Mouse (Mus musculus): ENCODE data around the gene Arap1.

Arap1 gene

DNA sequence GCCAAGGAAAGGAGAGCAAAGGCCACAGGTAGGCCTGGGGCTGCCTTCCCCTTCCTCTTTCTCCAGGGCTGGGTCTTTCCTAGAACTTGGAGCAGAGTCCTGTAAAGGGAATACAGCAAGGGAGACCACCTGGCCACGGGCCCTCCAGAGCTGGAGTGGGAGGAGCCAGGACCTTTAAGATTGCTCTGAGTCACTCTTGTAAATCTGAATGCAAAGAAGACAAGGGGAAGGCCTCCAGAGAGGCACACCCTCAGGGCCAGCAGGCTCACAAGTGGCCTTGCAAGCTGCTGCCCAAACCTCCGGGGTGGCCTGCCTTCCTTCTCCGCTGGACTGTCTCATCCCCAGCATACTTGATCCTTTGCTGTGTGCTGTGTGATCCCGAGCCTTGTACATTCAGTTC, 13.9 kb downstream of the Arap1 start:
- in situ Hi-C loops (cut with MboI, MseI) = no loop called here

DNA sequence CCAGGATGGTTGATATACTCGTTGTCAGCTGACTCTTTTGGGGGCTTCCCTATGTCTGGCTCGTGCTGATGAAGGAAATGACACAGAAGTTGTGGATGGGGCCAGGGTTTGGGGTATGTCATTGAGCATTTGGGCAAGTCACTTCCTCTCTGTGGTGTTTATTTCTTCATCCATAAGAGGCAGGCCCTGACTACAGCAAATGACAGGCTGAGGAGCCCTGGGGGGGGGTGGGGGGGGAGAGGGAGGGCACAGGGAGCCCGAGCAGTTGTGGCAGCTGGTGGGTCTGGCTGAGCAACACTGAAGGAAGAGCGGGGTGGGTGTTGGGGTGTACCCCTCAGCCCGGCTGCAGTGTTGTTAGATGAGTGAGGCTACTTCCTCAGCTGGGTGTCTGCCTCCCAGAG, 14.9 kb downstream of the Arap1 start:
- in situ Hi-C loops (cut with MboI, MseI) = no loop called here

DNA sequence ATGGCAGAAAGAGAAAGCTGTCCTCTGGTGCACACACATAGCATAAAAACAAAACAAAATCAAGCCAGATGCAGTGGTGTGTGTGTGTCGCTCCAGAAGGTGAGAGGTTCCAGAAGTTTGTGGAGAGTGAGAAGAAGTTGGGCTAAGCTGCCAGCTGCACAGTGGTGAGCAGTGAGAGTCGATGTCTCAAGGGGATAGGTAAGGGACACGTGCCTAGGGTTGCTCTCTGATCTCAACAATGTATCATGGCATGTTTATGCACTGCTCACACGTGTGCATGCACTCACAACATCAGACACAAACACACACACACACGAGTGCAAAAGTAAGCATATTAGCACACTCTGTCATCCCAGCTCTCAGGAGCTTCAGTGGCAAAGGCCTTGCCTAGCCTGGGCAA, 16.0 kb downstream of the Arap1 start:
- in situ Hi-C loops (cut with MboI, MseI) = no loop called here

DNA sequence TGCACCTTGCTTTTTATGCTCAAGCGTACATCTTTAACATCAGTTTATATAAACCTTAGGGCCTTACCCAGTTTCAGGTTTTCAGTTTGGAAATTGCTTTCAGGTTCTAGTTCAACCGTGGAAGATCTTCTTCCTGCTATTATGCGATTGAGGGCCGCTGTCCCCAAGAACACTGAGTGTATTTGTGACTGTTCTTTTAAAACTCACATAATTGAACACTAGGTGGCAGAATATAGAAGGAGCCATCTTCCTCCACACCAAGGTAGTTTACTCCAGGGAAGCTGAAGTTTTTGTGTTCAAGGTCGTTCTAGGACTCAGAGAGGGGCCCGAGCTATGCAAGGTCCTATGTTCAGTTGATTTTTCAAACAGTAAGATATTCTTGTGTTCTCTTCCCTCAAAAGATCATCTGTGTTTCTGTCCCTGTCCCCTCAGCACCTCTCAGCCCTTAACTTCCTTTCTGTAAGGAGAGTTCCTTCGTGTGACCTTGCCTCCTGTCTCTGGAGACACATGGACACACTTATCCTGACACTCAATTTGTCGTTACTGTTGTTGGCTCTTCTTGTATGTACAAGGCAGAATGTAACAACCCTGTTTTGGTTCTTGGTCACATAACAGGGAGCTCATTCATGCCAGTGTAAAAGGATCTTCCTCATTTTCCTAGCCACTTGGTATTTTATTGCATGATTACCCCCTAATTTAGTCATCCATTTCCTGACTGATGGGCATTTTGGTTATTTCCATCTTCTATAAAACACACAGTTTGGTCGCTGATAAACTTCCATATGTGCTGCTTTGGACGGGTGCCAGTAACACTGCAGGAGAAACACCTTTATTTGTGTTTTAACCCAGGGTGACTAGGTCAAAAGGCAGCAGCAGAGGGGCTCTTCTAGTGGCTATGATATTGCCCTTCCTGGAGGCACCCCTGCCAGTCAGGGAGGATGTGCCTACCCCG, 20.3 kb downstream of the Arap1 start:
- in situ Hi-C loops (cut with MboI, MseI) = no loop called here

DNA sequence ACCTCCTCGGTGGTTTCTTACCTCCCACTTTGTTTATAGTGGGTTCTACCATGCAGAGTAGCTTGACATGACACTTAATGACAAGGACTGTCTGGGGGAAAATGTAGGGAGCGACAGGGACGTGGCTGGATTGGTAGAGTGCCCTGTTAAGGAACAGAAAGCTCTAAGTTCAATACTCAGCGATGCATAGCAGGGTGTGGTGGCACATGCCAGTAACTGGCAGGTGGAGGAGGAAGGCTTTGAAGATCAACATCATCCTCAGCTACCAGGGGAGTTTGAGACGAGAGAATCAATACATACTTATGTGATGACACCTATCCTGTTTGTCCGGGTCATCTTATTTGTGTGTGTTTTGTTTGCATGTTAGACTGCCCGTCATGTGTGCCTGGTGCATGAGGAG, 21.8 kb downstream of the Arap1 start:
- in situ Hi-C loops (cut with MboI, MseI) = loop anchor here (5.0 kb wide), 1 partner anchor 52 kb away; the partner anchor contains the start of gene Stard10

DNA sequence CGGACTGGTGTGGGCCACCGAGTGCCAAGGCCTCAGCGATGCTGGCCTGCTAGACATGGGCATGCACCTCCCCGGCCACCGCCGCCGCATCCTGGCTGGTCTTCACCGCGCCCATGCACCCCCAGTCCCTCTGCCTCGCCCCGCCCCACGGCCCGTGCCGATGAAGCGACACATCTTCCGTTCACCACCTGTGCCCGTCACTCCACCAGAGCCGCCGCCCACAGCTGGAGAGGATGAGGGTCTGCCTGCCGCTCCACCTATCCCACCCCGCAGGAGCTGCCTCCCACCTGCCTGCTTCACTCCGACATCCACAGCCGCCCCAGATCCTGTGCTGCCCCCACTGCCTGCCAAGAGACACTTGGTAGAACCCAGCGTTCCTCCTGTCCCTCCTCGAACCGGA, 25.2 kb downstream of the Arap1 start:
- in situ Hi-C loops (cut with MboI, MseI) = loop anchor here (5.0 kb wide), 1 partner anchor 56 kb away; the partner anchor contains the start of gene Stard10

DNA sequence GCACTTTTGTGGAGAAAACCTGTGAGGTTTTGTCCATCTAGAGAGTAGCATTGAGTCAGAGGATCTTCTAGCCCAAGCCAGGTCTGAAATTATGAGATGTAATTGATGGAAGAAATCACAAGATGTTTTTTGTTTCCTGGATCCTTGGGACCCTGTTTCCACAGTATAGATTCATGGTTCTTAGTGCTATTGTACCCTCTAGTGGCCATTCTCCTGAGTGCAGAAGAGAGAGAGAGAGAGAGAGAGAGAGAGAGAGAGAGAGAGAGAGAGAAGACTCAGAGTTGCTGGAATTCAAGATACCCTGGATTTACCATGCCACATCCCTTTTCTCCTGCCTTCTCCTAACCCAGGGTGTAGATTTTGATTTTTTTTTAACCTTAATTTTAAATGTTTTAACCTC, 26.3 kb downstream of the Arap1 start:
- in situ Hi-C loops (cut with MboI, MseI) = loop anchor here (5.0 kb wide), 1 partner anchor 57 kb away; the partner anchor contains the start of gene Stard10

DNA sequence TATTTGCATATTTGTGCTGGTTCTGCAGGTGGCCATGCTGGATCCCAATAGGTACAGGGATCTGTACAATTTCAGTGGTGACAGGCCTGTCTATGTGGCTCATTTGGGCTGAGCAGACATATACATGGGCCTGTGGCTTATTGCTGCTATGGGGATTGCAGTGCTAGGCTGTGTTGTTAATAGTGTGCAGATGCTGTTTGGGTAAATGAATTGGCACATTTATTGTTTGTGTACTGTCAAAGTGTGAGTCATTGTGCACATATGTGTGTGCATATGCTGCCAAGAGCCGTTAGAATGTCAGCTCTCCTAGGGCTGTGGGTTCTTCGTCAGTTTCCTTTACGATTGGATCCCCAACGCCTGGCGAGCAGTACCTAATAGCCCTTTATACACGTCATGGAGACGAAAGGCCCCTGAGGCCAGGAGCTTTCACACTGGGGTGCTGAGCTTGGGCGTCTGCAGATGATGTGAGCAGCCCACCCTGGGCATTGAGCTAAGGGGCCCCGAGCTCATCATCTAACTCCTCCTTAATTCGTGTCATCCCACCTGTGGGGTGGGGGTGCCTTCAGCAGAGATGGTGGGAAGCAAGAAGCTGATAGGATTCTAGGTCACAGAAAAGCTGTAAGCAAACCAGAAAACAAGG, 29.0 kb downstream of the Arap1 start:
- in situ Hi-C loops (cut with MboI, MseI) = no loop called here

DNA sequence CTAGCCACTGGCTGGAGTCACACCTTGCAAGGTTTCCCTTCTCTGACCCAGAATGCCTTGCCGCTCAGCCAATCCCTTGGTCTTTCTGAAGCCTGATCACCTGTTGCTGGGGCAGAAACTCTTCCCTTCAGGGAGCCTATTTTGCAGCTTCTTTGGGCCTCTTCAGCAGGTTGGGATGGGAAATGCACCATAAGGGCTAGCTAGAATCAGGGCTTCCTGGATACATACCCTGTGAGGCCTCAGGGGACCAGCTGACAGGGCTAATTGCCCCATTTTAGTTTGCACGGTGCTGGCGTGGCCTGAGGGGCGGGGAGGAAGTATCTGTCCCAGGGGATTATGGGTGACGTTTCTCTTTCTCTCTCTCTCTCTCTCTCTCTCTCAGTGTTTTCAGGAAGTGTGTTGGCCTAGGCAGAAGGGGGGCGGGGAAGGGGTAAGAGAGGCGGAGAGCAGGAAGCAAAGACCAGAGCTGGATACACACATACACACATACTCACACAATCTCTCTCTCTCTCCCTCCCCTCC, 29.9 kb downstream of the Arap1 start:
- in situ Hi-C loops (cut with MboI, MseI) = no loop called here

DNA sequence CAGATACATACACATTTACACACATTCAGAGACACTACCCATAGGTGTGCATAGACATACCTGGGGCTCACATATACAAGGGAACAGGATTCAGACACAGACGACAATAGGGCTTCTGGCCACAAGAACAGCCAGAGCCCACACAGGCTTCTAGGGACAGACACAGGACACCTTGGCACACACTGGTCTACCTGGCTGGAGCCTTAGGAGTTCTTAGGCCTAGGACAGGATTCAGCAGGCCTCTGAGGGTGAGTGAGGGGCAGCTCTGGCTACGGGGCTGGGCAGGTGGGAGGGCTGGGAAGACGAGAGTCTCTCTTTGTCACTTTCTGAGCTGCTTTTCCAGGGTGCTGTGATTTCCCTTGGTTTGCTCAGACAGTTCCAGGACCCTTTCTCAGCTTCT, 30.4 kb downstream of the Arap1 start:
- in situ Hi-C loops (cut with MboI, MseI) = no loop called here

DNA sequence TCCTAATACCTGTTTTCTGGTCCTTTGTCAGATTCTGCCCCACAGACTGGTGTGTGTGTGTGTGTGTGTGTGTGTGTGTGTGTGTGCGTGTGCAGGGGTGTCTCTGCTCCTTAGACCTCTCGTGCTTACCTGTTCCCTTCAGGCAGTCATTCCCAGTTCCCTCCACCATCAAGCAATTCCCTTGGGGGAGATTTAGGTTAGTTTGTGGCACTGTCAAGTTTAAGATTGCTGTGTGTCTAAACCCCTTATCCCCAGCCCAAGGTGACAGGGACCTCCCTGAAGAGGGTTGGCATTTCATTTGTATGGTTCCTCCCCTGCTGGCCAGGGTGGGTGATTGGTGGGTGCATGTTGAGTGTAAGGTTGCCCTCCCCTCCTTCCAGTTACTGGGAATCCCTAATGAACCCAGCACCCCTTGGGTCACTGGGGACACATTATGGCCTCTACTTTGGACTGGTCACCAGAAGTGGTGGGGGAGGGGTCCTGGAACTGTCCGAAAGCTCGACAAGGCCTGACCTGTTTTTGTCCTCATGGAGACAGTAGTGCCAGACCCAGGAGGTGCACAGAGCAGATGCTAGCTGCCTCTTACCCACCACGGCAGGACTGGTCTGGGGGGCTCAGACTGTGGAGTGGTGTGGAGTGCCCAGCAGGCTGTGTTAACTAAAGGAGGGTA, 31.1 kb downstream of the Arap1 start:
- in situ Hi-C loops (cut with MboI, MseI) = no loop called here

DNA sequence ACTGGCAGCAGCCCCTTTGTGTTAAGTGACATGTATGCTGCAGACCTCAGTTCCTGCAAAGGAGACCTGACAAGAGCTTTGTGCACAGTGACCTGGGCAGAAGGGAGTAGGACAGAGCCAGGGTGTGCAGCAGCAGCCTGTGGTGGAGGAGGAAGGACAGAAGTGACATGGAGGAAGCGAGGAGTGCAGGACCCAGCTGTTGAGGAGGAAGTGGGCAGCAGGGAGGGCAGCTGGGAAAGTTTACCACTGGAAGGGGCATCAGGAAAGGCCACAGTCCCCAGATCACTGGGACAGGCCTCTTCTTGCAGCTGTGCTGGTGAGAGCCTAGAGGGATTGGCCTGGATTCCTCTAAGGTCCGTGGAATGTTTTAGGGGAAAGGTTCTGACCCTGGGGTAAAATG, 31.9 kb downstream of the Arap1 start:
- in situ Hi-C loops (cut with MboI, MseI) = no loop called here

DNA sequence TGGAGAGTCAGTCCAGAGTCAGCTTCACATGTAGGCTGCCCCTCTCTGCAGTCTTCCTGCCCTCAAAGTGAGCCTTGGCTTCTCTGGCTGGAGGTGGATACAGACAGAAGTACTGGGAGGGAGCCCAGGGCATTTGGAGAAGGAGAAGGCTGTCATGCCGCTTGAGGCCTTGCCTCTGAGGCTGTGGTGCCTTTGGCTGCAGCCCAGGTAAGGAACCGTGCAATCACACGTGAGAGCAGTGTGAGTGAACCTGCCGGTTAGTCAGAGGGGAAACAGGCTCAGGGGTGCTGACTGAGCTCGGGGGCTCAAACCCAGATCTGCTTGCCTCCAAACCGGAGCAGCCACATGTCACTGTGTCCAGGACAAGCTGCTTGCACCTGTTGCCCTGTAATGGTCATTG, 33.6 kb downstream of the Arap1 start:
- in situ Hi-C loops (cut with MboI, MseI) = no loop called here

DNA sequence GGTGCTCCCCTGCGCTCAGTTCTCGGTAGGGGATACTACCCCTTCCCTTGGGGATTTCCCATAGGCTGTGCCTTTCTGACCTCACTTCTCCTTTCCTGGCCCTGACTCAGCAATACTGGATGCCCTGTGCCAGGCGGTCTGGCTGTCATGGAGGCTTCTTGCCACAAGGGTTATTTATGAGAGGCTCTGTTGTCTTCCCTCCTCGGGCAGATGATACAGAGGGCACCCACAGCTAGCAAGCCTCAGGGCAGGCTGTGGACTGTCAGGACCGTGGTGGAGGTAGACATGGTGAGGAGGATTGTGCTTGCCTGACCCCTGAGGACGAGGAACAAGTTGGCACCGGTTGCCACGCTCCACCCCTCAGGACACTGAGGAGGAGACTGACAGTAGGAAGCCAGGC, 34.5 kb downstream of the Arap1 start:
- in situ Hi-C loops (cut with MboI, MseI) = no loop called here

DNA sequence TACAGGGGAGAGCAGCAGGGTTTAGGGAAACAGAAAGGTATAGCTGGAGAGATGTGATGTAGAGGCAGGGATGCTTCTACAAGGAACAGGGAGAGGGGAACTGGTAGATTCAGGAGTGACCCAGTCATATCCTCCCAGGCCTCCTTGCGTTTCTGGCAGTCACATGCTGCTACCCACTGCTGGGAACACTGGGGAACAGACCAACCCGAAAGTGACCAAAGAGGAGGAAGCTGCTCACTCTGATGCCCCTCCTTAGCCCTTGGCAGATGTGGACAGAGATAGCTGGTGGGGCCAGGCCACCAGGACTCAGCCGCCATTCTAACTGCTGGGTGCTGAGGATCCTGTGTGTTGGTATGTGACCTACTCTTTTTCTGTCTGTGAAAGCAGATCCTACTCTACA, 35.9 kb downstream of the Arap1 start:
- in situ Hi-C loops (cut with MboI, MseI) = no loop called here

DNA sequence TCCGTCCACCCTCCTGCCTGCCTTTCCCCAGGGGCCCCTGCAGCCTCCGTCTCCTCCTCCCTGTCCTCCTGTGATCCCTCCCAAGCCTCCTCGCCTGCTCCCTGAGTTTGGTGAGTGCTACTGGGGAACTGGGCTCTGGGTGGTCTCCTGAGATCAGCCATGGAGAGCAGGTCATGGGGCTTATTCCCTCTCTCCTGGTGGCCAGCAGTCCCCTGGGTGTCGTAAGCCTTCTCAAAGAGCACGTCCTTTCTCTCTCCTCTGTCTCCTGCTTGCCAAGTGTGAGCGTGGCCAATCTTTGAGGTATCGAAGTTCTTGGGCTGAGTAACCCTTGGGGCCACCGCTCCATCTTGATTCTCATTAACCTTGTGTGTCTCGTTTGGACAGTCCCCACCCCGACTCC, 37.1 kb downstream of the Arap1 start:
- in situ Hi-C loops (cut with MboI, MseI) = no loop called here

DNA sequence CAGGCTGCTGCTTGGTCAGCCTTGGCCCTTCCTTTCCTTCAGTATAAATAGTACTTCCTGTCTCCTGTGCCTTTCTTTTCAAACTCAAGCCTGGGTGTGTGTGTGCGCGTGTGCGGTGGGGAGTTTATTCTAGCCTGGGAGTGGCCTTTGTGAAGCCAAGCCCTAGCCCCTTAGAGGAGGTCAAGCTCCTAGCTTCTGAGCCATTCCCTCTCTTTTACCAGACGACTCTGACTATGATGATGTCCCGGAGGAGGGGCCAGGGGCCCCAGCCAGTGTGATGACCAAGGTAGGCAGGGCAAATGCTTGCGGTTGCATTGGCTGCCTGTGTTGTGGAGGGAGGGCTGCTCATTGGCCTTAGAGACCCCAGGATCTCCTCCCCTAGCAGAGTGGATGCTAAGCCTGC, 37.5 kb downstream of the Arap1 start:
- in situ Hi-C loops (cut with MboI, MseI) = no loop called here

DNA sequence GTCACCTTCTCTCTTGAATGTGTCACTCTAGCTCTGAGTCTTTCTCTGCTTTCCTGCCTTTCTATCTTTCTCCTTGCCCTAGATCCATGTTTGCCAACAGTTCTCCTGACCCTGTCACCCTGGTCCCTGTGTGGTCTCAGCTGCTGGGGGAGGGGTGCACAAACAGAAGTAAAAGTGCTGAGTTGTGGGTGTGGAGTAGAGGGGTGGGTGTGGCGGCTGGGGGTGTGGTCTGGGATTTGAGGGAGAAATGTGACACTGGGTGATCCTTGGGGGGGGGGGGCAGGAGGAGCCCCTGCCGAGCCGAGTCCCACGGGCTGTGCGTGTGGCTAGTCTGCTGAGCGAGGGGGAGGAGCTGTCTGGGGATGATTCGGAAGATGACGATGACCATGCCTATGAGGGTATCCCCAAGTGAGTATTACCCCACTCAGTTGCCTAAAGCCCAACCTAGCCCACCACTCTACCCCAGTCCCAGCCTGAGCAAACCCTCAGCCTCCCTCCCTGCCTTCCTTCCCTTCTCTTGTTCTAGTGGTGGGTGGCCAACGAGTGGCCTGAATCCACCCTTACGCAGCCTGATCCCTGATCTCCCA, 38.1 kb downstream of the Arap1 start:
- in situ Hi-C loops (cut with MboI, MseI) = no loop called here

DNA sequence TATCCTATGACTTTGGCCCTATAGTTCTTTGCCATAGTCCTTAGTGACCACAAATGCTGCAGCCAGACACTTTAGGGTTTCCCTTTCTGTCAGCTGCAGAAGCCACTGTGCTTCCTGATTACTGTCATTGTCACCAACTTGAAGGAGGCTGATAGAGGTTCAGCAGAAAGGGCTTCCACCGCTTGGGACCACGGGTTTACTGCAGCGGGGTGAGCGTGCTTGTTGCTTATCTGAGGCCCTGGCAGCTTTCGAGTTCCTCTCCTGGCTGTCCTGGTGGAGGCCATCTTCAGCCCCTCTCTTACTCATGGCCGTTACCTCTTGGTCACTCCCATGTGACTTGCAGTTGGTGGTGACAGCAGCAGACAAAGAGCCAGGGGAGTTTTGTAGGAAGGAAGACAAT, 41.4 kb downstream of the Arap1 start:
- in situ Hi-C loops (cut with MboI, MseI) = no loop called here

DNA sequence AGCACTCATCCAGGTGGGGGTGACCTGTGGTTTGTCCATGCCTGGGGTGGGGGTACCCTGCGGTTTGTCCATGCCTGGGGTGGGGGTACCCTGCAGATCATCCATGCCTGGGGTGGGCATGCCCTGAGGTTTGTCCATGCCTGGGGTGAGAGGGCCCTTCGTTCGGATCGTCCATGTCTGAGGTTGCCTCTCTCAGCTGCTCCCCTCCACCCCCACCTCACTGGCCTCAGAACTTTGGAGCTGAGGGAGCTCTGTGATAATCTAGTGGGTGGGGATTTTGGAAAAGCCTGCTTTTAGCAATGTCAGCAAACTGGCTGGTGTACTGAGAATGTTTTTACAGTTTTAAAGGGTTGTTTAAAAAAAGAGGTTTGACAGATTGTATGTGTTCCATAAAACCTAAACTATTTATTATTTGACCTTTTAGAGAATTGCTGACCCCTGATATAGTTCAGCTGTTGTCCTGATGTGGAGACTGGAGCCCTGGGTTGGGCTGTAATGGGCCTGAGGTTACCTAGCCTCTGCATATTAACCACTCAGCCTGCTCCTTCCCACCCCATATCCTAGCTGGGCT, 44.1 kb downstream of the Arap1 start:
- in situ Hi-C loops (cut with MboI, MseI) = no loop called here

DNA sequence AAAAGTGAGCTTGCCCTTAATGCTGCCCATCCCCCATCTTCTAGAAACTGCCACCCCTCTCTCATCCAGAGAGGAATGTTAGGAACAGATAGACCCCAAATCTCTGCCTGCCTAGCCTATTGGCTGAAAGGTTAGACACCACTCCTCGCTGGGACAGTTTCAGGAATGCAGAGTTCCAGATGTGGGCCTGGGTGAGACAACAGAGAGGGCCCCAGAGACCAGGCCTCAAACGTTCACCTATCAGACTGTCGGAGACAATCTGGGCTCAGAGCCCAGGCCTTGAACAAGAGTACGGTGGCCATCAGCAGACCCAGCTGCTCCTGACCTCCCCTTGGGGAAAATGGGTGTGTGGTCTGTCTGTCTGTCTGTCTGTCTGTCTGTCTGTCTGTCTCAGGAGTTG, 45.1 kb downstream of the Arap1 start:
- in situ Hi-C loops (cut with MboI, MseI) = no loop called here
